Mouse (Mus musculus) erythroid progenitor cell, adult 5-6 weeks (primary cell): Measurements from ENCODE around the gene Exoc6b. TPM values are rescaled to one million over a fixed set of nuclear protein-coding genes. Genes with fewer than 3 reads are reported as not detected.
"Not testable (repeated sequence)": the region's sequence is repeated elsewhere in the genome, so short reads cannot be mapped to it uniquely, and the experiment has no call there.

ENCODE experiments used
- ATAC-seq: replicated peaks from 2 replicates; pipeline ENCODE4 v1.8.0; 2016; ENCODE audit warnings: moderate number of reproducible peaks, mild to moderate bottlenecking, moderate TSS enrichment, inconsistent platforms; ENCODE audit not compliant: poor library complexity, low FRiP score, severe bottlenecking
- total RNA-seq, 2 experiments: library from RNA; stranded (forward) in 1 of 2; stranded (reverse) in 1 of 2; fragments of 150-400 nt in 1 of 2; fragments of 186-747, 209-891 nt in 1 of 2; gene quantifications; 2 replicates each; pipeline versions ENCODE4 v1.2.3 to v1.2.4; 2015 to 2017; ENCODE audit warnings: low replicate concordance in 2 of 2

Gene Exoc6b
- total RNA-seq, 2 experiments from 2014 or later: 0.83 to 0.84 TPM

DNA sequence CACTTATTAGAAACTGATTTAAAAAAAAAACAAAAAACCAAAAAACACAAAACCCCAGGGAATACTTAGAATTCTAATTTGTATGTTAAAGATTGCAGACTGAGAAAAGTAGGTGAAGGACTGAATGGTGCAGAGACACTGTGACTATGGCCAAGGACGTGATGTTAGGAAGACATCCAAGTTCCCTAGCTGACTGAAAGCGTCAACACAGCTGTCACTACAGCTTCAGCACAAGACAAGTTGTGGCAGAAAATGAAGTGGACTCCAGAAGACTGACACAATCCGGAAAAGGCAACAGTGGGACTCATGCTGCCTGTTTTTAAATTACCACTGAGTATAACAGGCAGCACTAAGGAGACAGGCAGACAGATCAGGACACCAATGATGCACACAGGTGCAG, 417.4 kb downstream of the Exoc6b start:
- ATAC-seq: no peak

DNA sequence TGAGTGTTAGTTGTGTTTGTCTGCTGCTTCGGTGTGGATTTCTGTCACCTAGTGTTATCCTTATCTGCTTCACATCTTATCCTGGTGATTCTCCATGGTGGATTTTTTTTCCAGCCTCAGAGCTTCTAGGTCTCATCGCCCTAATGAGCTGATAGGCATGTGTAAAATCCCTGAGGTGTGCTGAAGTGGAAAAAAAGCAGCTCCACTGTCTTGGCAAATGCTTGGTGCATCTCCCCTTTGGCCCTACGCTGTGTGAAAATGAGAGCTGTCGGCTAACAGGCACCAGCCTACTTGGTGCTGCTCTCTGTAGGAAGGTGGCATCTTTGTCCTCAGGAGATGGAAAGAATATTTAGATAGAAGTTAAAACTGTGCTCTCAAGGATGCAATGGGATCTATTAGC, 422.1 kb downstream of the Exoc6b start:
- no peak for ATAC-seq

- ATAC-seq: no peak
Measured at GRCm38 (mm10) chr6:84646696-84647095, 422.6 kb downstream of the Exoc6b start.

DNA sequence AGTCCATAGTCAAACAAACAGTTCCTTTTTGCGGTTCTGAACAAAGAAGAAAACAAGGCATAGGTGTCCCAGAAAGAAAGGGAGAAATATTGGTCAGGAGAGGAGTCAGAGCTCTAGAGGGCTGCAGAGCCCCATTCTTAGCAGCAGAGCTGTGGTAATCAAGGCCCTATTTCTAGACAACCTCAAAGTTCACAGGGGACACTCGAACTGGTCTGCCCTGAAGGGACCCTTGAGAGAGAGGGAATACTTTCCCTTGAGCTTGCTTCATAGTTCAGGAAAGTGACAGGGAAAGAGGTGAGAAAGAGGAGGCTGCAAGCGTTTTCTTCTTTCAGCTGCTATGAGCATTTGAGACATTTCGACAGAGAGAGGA, 428.3 kb downstream of the Exoc6b start:
- no peak for ATAC-seq

GRCm38 (mm10) chr6:84640324-84641061, 428.8 kb downstream of the Exoc6b start:
- no peak for ATAC-seq

DNA sequence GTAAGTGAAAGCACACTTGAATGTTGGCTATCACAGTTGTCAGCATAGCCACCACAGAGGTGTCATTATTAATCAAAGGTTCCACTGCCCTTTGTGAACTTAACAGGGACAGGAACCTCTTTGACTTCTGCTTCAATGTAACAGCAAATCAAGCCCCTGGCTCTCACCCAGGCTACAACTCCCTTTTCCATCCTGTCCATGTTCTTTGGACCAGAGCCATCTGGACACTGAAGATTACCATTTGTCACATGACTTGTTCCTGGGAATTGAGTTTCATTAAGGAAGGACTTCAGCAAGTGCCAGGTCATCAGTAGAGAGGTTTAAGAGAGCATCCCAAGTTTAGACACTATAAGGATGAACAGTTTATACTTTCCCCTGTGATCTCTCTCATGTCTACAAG, 431.1 kb downstream of the Exoc6b start:
- ATAC-seq: no peak

GRCm38 (mm10) chr6:84631588-84631987, 437.7 kb downstream of the Exoc6b start:
- ATAC-seq: no peak

GRCm38 (mm10) chr6:84630276-84630675, 439.0 kb downstream of the Exoc6b start:
- no peak for ATAC-seq

- no peak for ATAC-seq
Measured at GRCm38 (mm10) chr6:84628831-84629230, 440.5 kb downstream of the Exoc6b start.

DNA sequence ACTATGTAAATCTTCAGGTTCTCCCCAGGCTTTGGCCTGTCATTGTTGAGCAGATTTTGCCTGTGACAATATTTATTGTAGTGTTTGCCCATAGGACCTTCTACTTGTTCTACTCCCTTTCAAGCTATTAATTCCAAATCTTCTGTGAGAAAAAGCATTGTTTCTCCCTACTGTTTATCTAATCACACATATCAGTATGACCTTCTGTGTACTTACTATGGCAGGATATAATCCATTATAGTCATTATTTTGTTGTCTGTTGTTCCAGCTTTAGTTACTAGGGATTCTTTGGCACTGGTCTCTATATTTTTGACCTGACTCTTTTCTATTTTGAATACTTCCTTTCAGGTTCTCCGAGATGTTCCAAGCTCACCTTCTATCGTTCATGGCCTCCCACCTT, 442.9 kb downstream of the Exoc6b start:
- ATAC-seq: no peak

DNA sequence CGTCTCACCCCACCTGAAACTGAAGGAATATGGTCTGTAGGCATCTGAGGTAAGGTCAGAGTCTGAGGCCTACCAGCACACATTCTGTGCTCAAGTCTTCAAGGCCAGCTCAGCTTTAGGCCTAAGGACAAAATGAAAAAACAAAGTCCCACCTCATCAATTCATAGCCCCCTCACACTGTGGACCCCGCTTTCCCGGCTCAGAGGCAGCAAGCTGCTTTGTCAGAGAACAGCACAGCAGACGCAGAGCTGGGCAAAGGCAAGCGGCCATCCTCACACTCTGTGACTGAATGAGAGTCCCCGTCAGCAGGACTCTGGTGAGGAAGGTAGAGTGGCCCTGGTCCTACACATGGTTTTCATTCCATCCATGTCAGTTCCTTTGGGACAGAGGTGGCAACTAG, 450.1 kb downstream of the Exoc6b start:
- ATAC-seq: no peak

- no peak for ATAC-seq
Measured at GRCm38 (mm10) chr6:84617051-84617450, 452.3 kb downstream of the Exoc6b start.

GRCm38 (mm10) chr6:84616586-84616985, 452.7 kb downstream of the Exoc6b start:
- ATAC-seq: no peak

DNA sequence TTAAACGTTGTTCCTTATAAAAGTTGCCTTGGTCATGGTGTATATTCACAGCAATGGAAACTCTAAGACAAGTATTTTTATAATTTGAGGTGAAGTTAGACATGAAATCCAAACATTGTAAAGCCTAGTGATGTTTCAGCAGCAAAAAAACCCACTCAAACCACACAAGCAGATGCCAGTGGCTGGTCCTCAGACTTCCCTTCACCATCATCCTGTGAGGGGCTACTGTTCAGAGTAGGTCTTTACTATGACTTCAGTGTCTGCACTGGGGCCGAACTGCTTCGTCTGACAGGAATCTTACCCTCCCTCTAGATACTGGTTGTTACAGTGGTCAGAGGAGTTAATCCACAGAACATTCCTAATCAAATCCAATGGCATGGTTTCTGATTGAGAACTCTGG, 455.8 kb downstream of the Exoc6b start:
- ATAC-seq: no peak

- ATAC-seq: no peak
Measured at GRCm38 (mm10) chr6:84601136-84601889, 468.0 kb downstream of the Exoc6b start.

DNA sequence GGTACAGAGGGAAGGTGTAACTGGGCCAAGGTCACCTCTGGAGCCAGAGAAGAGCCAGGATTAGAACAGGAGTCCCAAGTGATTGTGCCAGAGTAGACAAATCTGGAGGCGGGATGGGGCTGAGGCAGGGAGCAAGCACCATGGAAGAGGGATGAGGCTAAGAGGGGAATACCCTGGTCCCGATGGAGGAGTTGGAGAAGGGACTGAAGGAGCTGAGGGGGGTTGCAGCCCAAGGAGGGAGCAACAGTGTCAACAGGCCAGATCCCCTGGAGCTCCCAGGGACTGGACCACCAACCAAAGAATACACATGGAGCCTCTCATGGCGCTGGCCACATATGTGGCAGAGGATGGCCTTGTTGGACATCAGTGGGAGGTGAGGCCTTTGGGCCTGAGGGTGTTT, 470.0 kb downstream of the Exoc6b start:
- not testable (repeated sequence) for ATAC-seq

- no peak for ATAC-seq
Measured at GRCm38 (mm10) chr6:84598725-84599124, 470.6 kb downstream of the Exoc6b start.

DNA sequence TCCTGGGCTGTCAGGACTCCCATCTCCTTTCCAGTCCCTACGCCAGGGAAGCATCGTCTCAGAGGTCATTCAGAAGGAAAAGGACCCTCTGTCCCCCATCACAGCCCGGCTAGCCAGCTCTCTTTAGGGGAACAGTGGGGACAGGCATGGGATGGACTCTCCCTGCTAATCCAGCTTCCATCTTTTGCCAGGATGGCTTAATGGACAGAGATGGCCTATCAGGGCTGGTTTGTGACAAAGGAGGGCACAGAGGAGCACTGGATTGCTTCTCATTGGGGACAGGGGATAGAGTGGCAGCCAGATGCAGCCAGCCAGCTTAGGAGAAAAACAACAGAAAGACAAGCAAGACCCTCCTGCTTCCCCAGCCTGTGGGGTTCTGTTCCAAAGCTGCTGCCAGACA, 474.7 kb downstream of the Exoc6b start:
- no peak for ATAC-seq

DNA sequence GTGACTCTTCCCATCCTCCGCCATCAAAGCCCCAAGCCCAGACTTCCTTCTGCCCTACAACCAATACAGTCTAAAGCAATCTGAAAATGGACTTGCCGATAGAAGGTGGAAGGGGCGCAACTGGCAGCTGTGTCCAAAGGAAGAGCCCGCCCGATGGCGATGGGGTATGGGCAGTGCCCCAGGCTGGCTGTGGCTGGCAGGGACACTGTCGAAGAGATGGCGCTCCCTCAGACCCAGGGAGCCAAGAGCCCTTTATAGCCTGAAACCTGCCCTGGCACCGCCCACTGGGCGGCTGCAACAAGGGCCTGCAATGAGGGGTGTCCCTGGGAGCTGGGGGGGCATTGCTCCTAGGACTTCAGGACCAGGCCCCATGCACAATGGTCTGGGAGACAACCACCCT, 475.6 kb downstream of the Exoc6b start, which contains the start of gene Cyp26b1:
Gene Cyp26b1, minus strand, starts transcription at position 216 of the 400 bp plus-strand sequence.
- no peak for ATAC-seq

DNA sequence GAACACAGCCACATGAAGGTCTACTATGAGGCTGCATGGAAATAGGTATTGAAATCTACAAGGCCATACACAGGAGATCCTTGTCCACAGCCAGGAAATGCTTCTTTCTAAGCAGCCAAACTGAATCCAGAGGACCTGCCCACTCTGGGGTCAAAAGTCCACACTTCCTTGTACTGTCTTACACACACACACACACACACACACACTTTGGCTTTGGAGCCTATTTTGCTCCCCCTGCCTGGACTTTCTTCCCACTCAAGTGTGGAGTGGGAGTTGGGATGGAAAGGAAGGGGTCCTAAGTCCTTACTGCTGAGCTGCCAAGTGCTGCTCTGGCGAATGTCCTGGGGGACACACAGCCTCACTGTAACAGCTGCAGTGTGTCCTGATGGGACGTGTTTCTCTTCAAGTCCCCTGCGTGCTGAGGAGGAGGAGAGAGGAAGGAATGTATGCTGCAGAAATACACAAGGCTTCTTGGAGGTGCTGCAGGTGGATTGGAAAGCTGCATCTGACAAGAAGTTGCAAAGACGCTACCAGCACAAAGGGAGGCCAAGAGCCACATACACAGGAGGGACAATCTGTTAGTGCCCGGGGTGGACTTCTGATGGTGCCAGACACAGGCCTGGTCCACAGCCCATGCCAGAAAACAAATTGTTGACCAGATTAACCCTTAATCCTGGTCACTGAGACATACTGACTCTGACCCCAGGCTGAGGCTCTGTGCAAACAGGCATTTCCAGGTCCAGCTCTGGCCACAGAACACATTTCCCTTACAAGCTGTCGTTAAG, 478.2 kb downstream of the Exoc6b start:
- no peak for ATAC-seq
